Mouse (Mus musculus): Measurements from ENCODE around the gene Tnni2.

DNA sequence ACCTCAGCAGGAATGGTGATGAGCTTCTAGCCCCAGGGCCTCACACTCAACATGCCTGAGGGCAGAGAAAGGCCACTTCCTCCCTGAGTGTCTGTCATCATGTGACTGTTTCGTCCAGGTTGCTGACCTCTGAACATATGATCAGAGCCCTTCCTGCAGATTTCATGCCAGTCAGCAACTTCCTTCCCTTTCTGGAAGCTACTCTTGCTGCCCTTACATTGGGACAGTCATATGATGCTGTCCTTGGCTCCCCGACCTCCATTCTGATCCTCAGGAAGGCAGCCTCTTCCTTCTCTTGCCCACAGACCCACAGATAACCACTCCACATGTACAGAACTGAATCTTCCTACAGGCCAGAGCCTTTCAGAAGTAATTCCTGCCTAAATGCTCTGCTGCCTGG lies 43.6 kb upstream of the Tnni2 start:
- no peak for TF ChIP-seq CTCF (IDR thresholded peaks at IDR 0.05; ENCODE audit: low read depth, low read length)
- no peak for TF ChIP-seq GATA1 (IDR thresholded peaks at IDR 0.05; ENCODE audit: borderline replicate concordance, low read length)
- no peak for TF ChIP-seq TAL1 (conservative IDR thresholded peaks at IDR 0.05; ENCODE audit: low read depth, low read length)
- no peak for TF ChIP-seq GATA2 (IDR thresholded peaks at IDR 0.05; ENCODE audit: borderline replicate concordance, low read depth, low read length)
- TF ChIP-seq POLR2AphosphoS5 (IDR thresholded peaks at IDR 0.05; ENCODE audit: insufficient replicate concordance, low read depth, low read length), result no peak

Data from G1E (cell line).